Mouse (Mus musculus): Measurements from ENCODE around the gene Dennd4a. TPM values are rescaled to one million over a fixed set of nuclear protein-coding genes. Genes with fewer than 3 reads are reported as not detected.

Gene Dennd4a
- total RNA-seq, 2 experiments from 2014 or later: 53.3 to 56.7 TPM

DNA sequence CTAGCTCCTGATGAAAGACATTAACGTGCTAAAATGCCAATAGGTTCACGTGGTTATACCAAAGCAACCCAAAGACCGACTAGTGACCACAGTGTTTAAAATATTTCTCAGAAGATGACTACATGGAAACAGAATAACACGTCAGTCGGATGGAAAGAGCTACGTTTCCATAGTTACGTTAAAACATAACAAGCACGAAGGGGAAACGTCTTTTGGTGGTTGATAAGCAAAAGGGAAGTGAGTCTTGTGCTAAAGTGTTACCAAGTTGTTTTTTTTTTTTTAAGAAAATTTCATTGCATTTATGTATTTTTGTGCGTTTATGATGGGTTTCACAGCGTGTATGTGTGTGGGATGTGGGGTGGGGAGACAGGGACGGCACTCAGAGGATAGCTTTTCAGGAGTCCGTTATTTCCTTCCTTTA, 21.8 kb upstream of the Dennd4a start:
- DNase-seq (ENCODE audit: extremely low spot score in 1 of 2, low spot score in 2 of 2): no peak
- intact Hi-C loops (cut with DNase I): no loop called here

DNA sequence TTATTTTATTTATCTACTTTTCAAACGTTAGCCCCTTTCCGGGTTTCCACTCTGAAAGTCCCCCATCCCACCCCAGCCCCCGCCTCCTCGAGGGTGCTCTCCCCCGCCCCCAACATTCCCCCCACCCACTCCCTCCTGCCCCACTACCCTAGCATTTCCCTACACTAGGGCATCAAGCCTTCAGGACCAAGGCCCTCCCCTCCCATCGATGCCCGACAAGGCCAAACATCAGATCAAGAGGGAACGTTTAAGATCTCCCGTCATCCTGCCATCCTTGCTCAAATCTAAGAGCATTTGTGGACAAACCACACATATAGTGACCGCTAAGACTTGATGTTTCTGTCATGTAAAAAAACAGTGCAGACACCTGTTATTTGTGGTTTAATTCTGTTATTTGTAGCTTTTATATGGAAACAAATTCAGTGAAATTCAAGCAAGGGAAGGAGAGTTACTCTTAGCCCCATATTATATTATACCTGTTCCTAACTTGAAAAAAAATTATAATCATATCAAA, 21.2 kb upstream of the Dennd4a start:
- no peak for DNase-seq (ENCODE audit: extremely low spot score in 1 of 2, low spot score in 2 of 2)
- intact Hi-C loops (cut with DNase I): no loop called here

GRCm38 (mm10) chr9:64790673-64791660, 20.2 kb upstream of the Dennd4a start:
- intact Hi-C loops (cut with DNase I): no loop called here
- DNase-seq (ENCODE audit: extremely low spot score in 1 of 2, low spot score in 2 of 2): no peak

DNA sequence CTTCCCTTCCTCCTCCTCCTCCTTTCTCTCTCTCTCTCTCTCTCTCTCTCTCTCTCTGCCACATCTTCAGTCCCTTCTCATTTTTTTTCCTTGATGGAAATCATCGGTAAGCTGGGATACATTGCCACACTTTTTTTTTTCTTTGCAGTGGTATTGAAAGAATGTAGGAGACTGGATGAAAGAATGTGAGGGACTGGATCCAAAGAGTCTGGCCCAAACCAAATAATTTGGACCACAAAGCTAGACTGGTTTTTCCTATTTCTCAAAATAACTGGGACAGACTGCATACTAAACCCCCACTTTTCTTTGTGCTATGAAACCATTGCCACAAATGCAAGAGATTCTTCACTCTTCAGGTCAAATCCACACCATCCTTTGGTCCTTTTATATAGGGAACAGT, 19.5 kb upstream of the Dennd4a start:
- intact Hi-C loops (cut with DNase I): no loop called here
- no peak for DNase-seq (ENCODE audit: extremely low spot score in 1 of 2, low spot score in 2 of 2)

- intact Hi-C loops (cut with DNase I): no loop called here
- DNase-seq (ENCODE audit: extremely low spot score in 1 of 2, low spot score in 2 of 2): no peak
Measured at GRCm38 (mm10) chr9:64792379-64793274, 18.5 kb upstream of the Dennd4a start.

DNA sequence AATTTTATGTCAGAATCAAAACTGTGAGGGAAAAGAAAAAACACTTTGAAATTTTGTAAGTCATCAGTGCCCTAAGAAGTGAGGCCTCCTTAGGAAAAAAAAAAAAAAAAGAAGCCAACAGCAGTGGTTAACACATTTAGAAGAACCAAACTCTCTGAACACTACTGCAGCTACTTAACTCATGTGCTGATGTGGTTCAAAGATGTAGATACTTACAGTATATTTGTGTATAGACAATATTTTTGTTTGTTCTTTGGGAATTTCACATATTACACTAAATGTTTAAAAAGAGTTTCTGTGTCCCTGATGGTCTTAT, 17.9 kb upstream of the Dennd4a start:
- DNase-seq (ENCODE audit: extremely low spot score in 1 of 2, low spot score in 2 of 2): no peak
- intact Hi-C loops (cut with DNase I): no loop called here

GRCm38 (mm10) chr9:64793794-64794193, 17.3 kb upstream of the Dennd4a start:
- no peak for DNase-seq (ENCODE audit: extremely low spot score in 1 of 2, low spot score in 2 of 2)
- intact Hi-C loops (cut with DNase I): no loop called here

- intact Hi-C loops (cut with DNase I): no loop called here
- DNase-seq (ENCODE audit: extremely low spot score in 1 of 2, low spot score in 2 of 2): no peak
Measured at GRCm38 (mm10) chr9:64794448-64795420, 16.4 kb upstream of the Dennd4a start.

- no peak for DNase-seq (ENCODE audit: extremely low spot score in 1 of 2, low spot score in 2 of 2)
- intact Hi-C loops (cut with DNase I): no loop called here
Measured at GRCm38 (mm10) chr9:64795846-64796615, 15.1 kb upstream of the Dennd4a start.

GRCm38 (mm10) chr9:64797392-64797791, 13.7 kb upstream of the Dennd4a start:
- no peak for DNase-seq (ENCODE audit: extremely low spot score in 1 of 2, low spot score in 2 of 2)
- intact Hi-C loops (cut with DNase I): no loop called here

GRCm38 (mm10) chr9:64798099-64798498, 13.0 kb upstream of the Dennd4a start:
- intact Hi-C loops (cut with DNase I): no loop called here
- DNase-seq (ENCODE audit: extremely low spot score in 1 of 2, low spot score in 2 of 2): no peak

DNA sequence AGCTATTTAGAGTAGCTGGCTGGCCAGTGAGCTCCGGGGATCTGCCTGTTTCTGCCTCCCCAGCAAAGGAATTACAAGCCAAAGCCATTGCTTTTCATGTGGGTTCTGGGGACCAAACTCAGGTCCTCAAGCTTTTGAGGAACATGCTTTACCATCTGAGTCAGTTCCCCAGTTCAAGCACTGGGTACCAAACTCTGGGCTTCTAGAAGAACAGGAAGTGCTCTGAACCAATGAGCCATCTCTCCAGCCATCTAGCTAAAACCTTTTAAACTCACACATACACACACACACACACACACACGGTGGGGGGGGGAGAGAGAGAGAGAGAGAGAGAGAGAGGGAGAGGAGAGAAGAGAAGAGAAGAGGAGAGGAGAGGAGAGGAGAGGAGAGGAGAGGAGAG, 12.3 kb upstream of the Dennd4a start:
- intact Hi-C loops (cut with DNase I): no loop called here
- no peak for DNase-seq (ENCODE audit: extremely low spot score in 1 of 2, low spot score in 2 of 2)

DNA sequence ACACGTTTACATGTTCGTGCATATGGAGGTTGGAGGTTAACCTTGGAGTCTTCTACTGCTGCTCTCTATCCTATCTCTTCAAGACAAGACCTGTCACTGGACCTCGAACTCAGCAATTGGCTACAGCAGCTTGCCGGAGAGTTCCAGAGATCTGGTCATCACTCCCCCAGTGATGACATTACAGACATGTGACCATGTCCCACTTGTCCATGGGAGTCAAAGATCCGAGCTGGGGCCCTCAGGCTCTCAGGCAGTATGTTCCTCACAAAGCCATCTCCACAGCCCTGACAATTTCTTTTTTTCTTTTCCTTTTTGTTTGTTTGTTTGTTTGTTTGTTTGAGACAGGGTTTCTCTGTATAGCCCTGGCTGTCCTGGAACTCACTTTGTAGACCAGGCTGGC, 11.6 kb upstream of the Dennd4a start:
- no peak for DNase-seq (ENCODE audit: extremely low spot score in 1 of 2, low spot score in 2 of 2)
- intact Hi-C loops (cut with DNase I): no loop called here

GRCm38 (mm10) chr9:64802561-64802960, 8.6 kb upstream of the Dennd4a start:
- DNase-seq (ENCODE audit: extremely low spot score in 1 of 2, low spot score in 2 of 2): no peak
- intact Hi-C loops (cut with DNase I): no loop called here

- no peak for DNase-seq (ENCODE audit: extremely low spot score in 1 of 2, low spot score in 2 of 2)
- intact Hi-C loops (cut with DNase I): no loop called here
Measured at GRCm38 (mm10) chr9:64803373-64804214, 7.5 kb upstream of the Dennd4a start.

GRCm38 (mm10) chr9:64805875-64806274, 5.3 kb upstream of the Dennd4a start:
- DNase-seq (ENCODE audit: extremely low spot score in 1 of 2, low spot score in 2 of 2): no peak

More at GRCm38 (mm10) chr9:64805875-64806274, 5.3 kb upstream of the Dennd4a start:
- intact Hi-C loops (cut with DNase I): no loop called here

All from left cerebral cortex, postnatal 10 days (tissue).